Mouse (Mus musculus): Measurements from ENCODE around the gene Ncoa3.
A peak's percentile ranks its signal among the peaks of the same experiment; 100 is the strongest.

- TF ChIP-seq CTCF (IDR thresholded peaks at IDR 0.05; ENCODE audit: low read depth, low read length) = peak; percentile 66; the same call in 1 of the 2 replicates
- TF ChIP-seq POLR2A (IDR thresholded peaks at IDR 0.05; ENCODE audit: extremely low read depth, insufficient read depth, low read length) = no peak
Measured at GRCm38 (mm10) chr2:166045549-166046501, 53.4 kb downstream of the Ncoa3 start.

Measured in liver, adult 2 months (tissue).